Mouse (Mus musculus) ES-Bruce4 (cell line): Measurements from ENCODE around the gene Peli1.

Experiments
- CTCF ChIP-seq: IDR thresholded peaks from one replicate; pipeline ENCODE4 v1.8.1; 2011; ENCODE audit warnings: low read depth, low read length
- POLR2A ChIP-seq: IDR thresholded peaks from one replicate; pipeline ENCODE4 v1.8.1; 2011; ENCODE audit warnings: low read length; ENCODE audit not compliant: insufficient read depth

DNA sequence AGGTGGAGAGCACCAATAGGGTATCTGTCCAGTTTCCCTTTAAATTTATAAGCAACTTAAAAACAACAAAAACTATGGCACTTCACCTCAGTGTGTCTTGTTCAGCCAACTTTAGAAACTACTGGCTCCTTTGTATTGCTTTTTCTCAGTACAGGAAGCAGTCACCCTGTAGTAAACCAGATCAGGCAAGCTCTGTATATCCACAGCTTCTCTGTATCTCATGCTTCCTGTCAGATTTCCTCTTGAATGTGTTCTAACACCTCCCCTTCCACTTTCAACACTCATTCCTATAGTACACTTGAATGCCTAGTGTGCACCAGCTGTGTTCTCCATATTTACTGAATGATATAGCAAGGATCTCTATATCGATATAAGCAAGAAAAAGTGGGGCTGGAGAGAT, 60.6 kb downstream of the Peli1 start:
- no peak for TF ChIP-seq CTCF
- TF ChIP-seq POLR2A: no peak
